Mouse (Mus musculus) kidney, adult 2 months (tissue): Measurements from ENCODE around the gene Ubr3.

ENCODE experiments used
- CTCF ChIP-seq: fragments of 200-500 bp; conservative IDR thresholded peaks from 2 replicates; pipeline ENCODE4 v1.5.1; 2011; ENCODE audit warnings: low read depth, mild to moderate bottlenecking, control low read depth, low read length, moderate library complexity, mixed read lengths; ENCODE audit not compliant: insufficient read depth, insufficient read length
- POLR2A ChIP-seq: fragments of 200-500 bp; IDR thresholded peaks from one replicate; pipeline ENCODE4 v1.6.1; 2011; ENCODE audit warnings: low read depth, low read length, control low read depth

DNA sequence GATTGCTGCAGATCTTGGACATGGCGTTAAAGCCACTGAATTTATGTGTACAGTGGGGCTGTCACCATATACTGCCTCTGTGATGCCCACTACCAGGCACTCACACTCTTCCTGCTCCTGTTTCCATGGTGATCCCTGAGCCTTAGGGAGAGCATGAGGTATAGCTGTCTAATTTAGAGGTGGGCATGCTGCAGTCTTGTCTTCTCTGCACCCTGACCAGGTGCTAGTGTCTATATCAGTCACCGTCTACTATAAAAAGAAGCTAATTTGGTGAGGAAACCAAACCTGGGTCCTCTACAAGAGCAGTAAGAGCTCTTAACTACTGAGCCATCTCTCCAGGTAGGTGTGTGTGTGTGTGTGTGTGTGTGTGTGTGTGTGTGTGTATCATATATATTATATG is 109.4 kb downstream of the Ubr3 start:
- no peak for TF ChIP-seq CTCF
- TF ChIP-seq POLR2A = no peak
